Mouse (Mus musculus): ENCODE data around the gene Rbm19. TPM values are rescaled to one million over a fixed set of nuclear protein-coding genes. Genes with fewer than 3 reads are reported as not detected.
A peak's percentile ranks its signal among the peaks of the same experiment; 100 is the strongest.
"Not testable (repeated sequence)": the region's sequence is repeated elsewhere in the genome, so short reads cannot be mapped to it uniquely, and the experiment has no call there.

Rbm19 gene
- total RNA-seq (2021): 10 to 100 TPM; 16.8 to 18.5 TPM
- long read RNA-seq, experiment 1, partial matches to known transcripts: 0 of 4 reads
- long read RNA-seq, experiment 1, other reads (novel, unspliced or antisense): 2 of 4 reads
- long read RNA-seq, experiment 2, full-length matches to known transcripts: 1 of 6 reads
- long read RNA-seq, experiment 2, partial matches to known transcripts: 5 of 6 reads
- long read RNA-seq, experiment 2, other reads (novel, unspliced or antisense): 0 of 6 reads

DNA sequence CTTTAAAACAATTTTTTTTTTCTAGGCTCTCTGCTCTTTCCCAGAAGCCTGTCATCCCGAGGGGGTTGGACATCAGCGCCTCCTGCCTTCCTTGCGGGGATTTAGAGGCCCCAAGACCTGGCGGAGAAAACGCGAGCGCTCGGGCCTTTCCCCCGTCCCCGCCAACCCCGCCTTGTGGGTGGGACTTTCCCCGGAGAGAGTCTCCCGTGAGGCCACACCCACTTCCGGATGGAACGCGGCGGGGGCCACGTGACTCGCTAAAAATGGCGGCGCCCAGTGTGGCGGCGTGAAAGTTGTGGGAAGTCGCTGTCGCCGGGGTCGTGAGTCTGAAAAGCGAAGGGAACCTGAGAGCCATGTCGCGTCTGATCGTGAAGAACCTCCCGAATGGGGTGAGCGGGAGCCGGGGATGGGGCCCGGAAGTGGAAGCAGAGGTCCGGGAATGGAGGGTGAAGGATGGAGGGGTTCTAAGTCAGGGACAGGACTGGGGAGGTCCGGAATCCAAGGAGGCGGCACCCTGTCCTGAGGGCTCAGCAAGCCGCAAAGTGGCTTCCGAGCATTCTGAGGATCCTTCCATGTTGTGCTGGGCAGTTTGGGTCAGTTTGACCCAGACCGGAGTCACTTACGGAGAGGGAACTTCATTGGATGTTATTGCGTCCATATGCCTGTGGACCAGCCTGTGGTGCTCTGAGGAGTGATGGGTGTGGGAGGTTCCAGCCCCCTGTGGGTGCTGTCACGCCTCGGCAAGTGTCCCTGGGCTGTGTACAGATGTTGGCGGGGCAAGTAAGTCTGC, at the start of gene Rbm19:
Gene Rbm19, plus strand, starts transcription at position 205 of the 790 bp plus-strand sequence.
- DNase-seq: peak; percentile 91

DNA sequence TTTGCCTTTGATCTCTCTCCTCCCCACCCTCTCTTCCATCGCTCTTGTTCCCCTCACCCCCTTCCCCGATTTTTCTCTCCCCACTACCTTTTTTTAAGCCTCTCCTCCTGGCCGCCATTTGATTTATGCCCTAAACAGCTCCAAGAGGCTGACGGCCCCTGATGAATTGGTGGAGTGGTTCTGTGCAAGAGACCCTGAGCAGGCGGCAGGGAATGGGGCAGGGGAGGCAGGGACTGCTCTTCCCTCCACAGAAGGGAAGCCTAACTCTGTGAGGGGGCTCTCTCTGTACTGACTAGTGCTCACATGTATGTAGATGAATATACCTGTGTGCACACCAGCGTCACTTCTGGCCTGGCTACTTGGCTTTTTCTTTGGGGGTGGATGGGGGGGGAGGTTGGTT, 49.0 kb upstream of the Rbm19 start:
- DNase-seq: no peak

DNA sequence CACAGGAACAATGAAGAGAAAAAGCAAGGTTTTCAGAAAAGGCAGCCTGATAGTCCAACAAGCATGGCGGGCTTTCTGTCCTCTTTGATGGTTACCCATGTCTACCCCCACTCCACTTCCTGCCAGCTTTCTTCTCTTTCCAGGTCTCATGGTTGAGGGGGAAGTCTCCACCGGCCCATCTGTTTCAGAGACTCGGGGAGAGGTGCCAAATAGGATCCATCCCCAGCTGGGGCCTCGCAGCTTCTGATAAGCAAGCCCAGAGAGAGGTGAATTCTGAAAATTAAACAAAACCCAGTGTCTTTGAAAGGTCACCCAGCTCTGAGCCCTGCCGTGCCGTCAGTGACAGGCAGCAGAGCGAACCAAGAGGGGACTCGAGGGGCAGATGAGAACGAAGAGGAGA, 42.2 kb upstream of the Rbm19 start:
- DNase-seq: no peak

DNA sequence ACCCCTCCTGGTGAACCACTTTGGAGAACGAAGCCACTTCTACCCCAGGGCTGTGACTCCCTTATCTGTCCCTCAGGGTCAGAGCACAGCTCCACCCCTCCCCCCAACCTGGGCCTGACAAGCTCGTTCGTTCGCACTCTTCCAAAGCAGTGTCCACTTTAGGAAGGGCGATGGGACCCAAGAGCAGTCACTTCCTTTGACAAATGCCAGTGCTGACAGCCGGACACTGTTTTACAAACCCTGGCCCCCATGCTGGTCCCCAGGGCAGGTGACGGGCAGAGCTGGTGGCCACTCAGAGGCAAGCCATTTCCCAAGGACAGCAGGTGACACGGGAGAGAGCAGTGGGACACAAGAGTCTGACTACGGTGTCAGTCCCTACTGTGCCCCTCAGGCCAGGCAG, 36.2 kb upstream of the Rbm19 start:
- DNase-seq: no peak

DNA sequence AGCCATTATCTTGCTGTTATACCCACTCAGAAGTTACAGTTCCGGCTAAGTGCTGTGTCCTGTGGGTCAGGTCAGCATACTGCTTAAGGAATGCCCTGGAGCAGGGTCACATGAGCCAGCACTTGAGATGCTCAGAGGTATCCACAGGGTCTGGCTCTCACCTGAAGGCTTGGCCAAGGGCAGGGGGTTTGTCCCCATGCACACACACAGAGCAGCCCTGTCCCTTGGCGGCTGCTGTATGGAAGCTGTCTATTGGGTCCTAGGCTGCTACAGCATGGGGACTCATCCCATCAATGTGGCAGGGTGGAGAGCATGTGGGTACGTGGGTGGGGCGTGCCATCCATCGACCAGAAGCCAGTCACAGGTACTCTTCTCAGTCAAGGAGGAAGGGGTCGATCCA, 35.8 kb upstream of the Rbm19 start:
- no peak for DNase-seq

DNA sequence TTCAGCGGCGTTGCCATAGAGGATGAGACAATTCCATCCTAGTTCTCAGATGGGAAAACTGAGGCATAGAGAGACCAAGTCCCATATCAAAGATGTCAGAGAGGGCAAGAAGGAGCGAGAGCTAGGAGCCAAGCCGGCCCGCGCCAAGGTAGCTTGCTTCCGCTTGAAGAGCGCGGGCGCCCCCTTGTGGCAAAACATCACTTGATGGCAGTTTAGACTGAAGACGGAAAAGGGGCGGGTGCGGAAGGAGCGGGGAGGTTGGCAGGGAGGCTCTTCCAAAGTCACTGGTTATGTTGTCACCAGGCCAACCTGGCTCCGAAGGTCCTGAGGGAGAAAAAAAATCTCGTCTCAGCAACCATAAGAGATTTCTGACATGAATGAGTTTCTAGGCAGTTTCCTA, 27.7 kb upstream of the Rbm19 start:
- peak; percentile 48 for DNase-seq

DNA sequence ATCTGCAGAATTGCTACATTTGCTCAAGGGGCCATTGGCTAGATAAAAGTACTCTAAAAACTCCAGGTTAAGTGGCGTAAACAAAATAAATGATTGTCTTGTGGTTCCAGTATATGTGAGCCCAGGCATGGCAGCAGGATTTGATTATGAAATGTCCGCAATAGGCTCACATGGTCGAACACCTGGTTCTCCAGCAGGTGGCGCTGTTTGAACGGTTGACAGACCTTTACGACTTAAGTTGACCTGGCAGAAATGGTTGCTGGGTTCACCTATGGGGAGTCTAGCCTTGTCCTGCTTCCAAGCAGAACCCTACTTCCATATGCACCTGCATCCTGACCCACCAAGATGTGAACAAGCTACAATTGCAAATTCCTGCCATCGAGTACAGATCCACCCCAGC, 21.7 kb upstream of the Rbm19 start:
- no peak for DNase-seq

DNA sequence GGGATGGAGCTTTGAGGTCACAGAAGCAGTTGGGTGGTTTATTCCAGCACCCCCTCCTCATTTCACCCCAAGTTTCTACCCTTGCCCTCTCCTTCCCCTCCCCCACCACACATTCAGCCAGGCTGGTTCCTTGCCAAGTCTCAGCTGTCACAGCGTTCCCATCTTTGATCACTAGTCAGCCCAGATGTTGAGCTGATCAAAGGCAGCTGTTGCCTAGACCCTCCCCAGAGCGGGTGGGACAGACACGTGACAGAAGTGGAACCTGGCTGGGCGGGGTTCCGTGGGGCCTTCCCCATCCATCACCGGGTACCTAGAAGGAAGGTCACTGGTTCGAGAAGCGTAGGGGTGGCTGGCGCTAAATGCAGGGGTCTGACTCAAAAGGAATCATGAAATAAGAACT, 19.2 kb upstream of the Rbm19 start:
- no peak for DNase-seq

DNA sequence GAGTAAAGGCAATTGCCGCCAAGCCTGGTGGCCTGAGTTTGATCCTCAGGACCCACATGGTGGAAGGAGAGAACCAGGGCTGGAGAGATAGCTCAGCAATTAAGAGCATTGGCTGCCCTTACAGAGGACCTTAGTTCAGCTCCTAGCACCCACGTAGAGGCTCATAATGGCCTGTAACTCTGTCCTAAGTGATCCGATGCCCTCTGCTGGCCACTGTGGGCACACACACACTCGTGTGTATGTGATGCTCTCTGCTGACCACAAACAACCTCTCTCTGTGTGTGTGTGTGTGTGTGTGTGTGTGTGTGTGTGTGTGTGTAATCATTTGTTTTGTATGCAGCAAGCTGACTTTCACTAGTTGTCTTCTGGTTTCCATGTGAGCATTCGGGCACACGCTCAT, 15.5 kb upstream of the Rbm19 start:
- no peak for DNase-seq

DNA sequence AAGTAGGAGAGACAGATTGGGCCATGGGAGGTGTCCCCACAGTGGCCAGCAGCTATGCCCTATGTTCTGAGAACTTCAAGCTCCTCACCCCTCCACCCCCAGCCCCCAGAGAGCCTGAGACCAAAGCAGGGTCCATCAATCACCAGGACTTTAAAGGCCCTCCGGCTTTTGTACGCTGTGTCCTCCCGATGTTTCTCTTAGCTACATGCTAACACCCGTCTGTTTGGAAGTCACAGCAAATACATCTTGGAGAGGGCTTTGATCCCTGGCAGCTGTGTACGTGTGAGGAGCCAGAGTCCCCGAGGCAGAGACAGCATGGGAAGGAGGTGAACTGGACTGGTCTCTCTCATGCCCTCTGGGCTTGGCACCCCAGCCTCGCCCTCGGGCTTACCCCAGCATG, 14.2 kb upstream of the Rbm19 start:
- no peak for DNase-seq

DNA sequence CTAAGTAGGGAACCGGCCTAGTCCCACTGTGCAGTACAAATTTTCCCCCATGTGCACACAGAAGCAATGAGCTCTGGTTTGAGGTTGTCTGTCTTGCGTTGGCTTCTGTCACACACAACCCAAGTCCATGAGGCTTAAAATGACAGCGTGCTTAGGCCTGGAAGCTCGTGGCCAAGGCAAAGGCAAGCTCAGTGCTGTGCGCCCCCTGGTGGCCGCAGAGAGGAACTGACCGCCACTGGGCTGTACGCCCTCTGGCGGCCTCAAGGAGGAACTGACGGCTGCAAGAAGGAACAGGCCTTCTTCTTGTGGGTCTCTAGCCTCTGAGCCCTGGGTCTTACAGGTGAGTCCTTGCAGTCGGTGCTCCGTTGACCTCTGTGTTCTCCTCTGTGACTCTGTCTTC, 13.5 kb upstream of the Rbm19 start:
- DNase-seq: peak; percentile 24

DNA sequence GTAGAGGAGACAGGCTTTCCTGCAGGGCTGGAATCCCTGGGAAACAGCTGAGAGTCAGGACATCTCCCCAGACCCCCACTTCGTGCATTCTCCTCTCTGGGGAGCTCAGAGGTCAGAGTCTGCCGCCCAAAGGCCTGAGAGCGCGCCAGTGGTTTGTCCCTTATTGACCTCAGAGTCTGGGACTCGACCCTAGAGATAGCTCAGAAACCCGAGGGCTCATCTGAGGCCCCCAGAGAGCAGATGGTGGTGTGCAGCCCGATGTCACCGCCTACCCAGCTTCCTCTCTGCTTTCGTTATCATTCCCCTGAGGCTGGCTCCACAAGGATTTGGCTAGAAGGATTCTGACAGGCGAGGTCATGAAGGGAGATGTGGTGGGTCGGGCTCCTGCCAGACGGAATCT, 12.8 kb upstream of the Rbm19 start:
- no peak for DNase-seq

DNA sequence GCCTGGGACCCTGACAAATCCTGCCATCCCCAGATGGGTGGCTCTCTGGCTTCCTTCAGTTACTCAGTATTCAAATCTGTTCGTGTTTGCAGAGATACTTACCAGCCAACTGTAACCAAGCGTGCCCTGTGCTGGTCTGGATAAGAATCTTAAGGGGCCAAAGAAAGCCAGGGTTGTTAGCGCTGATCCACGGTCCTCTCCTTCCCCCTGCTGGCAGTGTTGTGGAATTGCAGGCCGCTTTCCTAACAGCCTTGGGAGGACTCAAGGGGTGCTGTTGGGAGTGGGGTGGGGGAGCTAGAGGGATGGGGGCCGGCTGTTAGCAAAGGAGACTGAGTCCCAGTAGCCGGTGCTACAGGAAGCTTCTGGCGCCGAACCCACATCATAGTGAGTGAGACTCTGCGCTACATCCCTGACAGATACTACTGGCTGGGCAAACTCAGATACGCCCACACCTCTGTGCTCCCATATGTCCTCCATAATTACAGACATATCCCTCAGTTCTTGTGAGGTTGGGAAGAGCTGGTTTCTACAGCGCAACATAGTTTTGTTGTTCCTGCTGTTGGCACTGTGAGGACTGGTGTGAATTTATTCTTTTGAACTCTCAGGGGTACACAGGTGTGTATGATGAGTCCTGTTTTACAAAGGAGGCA, 9.7 kb upstream of the Rbm19 start:
- DNase-seq: no peak

DNA sequence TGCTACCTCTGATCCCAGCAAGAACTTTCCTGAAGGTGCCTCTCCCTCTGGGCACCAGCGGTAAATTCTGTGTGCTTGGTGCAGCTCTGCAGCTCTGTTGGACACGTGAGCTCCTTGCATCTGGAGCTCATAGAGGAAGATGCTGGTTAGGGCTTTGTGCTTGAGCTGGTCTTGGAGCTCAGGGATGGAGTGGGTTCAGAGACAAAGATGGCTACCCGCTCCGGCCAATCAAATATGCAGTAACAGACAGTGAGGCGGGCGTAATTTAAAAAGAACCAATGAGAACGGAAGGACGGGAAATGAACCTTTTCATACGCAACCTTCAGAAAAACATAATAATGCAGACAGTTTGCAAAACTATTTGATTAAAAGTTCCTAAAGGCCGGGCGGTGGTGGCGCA, 1.9 kb upstream of the Rbm19 start:
- DNase-seq: no peak

DNA sequence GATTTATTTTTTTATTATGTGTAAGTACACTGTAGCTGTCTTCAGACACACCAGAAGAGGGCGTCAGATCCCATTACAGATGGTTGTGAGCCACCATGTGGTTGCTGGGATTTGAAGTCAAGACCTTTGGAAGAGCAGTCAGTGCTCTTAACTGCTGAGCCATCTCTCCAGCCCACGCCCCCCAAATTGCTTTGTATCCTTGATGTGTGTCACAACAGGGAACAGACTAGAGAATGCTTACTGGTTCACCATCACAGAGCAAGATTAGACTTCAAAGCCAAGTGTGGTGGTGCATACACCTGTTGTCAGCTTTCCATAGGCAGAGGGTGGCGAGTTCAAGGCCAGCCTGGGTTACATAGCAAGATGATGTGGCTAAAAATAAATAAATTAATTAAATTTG, 896 bp downstream of the Rbm19 start:
- not testable (repeated sequence) for DNase-seq

DNA sequence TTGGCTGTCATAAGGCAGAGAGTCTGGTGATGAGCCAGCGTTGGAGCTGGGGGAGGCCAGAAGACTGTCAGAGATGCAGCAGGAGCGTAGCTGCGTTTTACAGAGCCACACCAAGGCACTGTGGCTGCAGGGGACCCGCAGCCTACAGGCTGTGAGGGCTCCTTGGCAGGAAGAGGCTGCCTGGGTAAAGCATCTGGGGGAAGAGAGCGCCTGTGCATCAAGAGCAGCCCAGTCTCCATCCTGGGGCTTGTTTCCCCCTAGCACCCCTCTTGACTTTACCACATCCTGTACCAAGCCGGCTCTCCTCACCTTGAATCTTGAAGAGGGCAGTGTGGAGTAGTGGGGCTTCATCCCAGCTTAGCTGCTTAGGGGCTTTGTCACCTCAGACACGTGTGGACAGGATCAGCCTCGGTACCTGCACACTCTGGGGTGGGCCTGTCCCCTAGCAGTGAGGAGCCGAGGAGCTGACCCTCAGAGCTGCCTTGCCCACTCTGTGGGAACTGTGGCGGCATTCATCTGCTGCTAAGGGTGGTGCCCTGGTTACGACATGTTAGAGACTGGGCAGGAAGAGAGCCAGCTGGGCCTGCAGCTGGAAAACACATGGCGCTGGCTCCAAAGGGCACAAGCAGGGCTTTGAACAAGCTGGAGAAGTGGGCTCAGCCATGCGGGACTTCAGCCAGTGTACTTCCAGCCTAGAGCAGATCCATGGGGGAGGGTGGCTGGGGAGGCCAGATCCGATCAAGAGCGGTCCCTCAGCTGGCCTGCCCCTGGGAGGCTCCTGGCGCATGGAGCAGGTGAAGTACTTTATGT, 8.8 kb downstream of the Rbm19 start:
- no peak for DNase-seq

DNA sequence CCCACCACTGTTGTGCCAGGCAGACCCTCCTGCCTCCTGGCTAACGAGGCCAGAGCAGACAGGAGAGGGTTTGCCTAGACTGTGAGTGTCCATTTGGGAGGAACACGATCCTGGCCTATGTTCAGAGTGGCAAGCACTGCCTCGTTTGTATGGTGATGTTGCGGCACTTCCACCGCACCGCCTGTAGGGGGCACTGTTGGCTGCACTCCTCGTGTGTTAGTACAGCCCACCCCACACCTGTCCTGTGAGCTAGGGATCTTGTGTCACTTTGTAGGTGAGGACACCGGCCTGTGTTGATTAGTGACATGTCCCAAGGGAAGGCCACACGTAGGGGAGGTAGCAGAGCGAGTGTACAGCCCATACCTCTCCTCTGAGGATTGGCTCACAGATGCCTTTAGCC, 11.4 kb downstream of the Rbm19 start:
- no peak for DNase-seq

DNA sequence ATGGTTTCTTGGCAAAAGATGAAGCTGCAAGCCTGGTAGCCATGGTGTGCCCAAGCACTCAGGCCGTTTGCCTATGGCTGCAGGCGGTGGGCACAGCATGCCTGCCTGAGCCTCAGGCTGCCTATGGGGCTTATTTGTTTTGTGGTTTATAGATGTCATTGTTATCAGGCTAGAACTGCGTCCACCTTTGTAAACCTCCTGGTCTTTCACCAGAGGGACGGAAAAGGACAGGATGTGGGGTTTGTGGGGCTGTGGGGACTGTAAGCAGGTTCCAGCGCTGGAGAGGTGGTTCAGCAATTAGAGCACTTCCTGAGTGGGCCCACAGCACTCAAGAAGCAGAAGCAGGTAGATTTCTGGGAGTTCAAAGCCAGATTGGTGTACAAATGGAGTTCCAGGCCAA, 12.2 kb downstream of the Rbm19 start:
- DNase-seq: no peak

DNA sequence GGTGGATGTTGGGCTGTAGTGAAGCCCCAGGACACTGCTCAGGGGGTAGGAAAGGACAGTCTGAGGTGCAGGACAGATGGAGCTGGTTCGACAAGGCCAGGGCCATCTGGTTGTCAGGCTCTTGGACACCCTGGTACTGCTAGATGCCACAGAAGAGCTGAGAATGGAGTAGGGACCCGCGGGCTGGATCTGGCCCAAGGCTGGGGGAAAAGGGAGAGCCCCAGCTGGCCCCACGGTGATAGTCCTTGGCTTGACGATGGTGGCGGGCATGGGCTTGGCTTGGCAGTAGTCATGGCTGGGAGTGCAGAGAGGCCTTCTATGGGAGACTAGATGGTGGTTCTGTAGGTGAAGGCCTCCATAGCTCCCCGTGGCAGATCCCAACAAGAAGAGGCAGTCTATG, 12.8 kb downstream of the Rbm19 start:
- DNase-seq: no peak

DNA sequence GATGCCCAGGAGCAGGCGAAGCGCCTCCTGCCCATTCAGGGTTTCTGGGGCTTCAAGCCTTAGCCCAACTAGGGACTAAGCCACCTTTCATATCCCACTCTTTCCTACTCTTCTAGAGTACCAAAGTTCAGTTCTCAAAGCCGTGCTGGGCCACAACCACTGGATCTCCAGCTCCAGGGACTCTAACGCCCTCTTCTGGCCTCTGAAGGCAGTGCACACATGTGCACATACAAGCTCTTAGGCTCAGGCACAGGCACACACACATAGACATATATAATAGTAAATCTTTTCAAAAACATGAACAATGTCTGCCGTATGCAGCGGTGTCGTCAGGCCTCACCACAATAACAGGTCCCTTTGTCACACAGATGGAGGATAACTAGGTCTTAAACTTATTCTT, 13.5 kb downstream of the Rbm19 start:
- no peak for DNase-seq

DNA sequence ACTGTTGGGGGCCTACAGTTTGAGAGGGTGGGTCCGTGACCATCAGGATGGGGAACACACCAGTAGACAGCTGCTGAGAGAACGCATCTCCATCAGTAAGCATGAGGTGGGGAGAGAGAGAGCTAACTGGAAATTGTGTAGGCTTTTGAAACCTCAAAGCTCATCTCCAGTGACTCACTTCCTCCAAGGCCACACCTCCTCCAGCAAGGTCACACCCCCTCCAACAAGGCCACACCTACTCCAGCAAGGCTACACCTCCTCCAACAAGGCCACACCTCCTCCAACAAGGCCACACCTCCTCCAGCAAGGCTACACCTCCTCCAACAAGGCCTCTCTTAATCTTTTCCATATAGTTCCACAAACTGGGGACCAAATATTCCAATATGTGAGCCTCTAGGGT, 13.9 kb downstream of the Rbm19 start:
- DNase-seq: no peak

DNA sequence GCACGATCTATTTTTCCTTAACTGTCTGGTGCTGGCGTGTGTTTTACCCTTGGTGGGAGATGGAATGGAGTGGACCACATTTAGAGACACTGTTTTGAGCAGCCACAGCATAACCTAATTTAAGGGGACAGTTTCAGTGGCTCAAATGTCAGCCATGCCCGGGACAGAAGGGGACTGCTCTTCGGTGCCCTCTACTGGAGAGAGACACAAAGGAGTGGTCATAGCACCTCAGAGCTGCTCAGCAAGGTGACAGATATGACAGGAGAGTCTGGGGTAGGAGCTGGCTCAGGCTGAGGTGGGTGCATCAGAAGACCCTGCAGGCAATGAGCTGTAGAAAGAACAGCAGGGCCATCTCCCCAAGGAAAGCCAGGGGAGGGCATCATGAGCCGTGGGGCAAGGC, 15.3 kb downstream of the Rbm19 start:
- no peak for DNase-seq

DNA sequence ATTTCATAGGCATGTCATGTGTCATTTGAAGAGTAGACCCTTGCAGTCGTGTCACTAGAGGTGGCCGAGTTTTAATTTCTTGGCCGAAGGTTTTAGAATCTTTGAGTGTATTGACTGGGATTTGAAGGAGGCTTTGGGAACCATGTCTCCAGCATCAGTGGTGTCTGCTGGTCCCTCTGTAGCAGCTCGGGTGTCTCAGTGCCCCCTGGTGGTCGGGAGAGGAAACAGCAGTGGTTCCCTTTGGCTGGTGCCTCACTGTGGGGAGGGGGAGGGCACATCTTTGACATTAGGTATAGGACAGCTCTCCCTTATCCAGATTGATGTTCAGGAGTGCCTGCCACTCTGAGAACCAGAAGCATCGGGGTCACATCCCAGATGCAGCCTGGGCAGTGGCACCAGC, 17.7 kb downstream of the Rbm19 start:
- DNase-seq: no peak
